ENCODE assay signal across 10 mouse cellular contexts in the genomic region with DNA sequence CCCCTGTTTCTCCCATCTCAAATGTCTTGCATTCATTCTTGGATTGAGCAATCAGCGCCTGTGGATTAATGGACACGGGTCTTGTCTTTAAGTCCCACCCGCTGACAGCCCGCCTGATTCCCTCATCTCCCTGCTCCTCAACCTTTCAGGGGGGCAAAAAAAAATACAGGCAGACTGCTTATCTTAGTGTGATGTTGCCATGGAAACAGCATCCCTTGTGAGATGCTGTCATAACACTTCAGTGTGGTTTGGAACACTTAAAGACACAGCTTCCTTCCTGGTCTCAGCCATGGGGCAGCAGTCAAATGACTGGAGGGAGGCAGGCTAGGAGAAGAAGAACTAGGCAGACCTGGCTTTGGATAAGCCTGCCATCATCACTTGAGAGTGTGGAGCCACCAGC. TPM values are rescaled to one million over a fixed set of nuclear protein-coding genes. Genes with fewer than 3 reads are reported as not detected.
DNase-seq lines count a peak whose midpoint lies in the region; ATAC-seq lines count a peak whose summit lies in the region.
"Had no signal": no experiment of that assay in that cellular context is flagged by ENCODE, and none has a peak within 500 bp of the region (broad histone marks: within the 10 kb centered on the region; RNA-seq: fewer than 3 reads in every experiment).

No protein-coding gene starts in this region.

- H3K9ac ChIP-seq in neural tube, embryonic 11.5 days (ENCODE audit: low read length), result no peak overlapping the region; the same call in 1 of the 2 replicates
- H3K9ac ChIP-seq in forebrain, embryonic 11.5 days (ENCODE audit: low read length), result no peak overlapping the region

- no peaks in the 10 kb centered on the region for H3K36me3 ChIP-seq in neural tube, embryonic 11.5 days (ENCODE audit: control insufficient read depth, insufficient read depth, low read length)
- no peaks in the 10 kb centered on the region for H3K36me3 ChIP-seq in forebrain, embryonic 11.5 days (ENCODE audit: control insufficient read depth, insufficient read depth, low read length)
- H3K36me3 ChIP-seq in limb, embryonic 10.5 days, result no peaks in the 10 kb centered on the region

- no peaks in the 10 kb centered on the region for H3K27me3 ChIP-seq in neural tube, embryonic 11.5 days (ENCODE audit: control insufficient read depth, insufficient read depth, low read length)
- H3K27me3 ChIP-seq in forebrain, embryonic 11.5 days (ENCODE audit: control insufficient read depth, insufficient read depth, low read length), result no peaks in the 10 kb centered on the region
- no peaks in the 10 kb centered on the region for H3K27me3 ChIP-seq in limb, embryonic 10.5 days (ENCODE audit: low read depth, poor library complexity, severe bottlenecking)

- no peak overlapping the region for H3K4me2 ChIP-seq in neural tube, embryonic 11.5 days (ENCODE audit: low read depth)
- H3K4me2 ChIP-seq in forebrain, embryonic 11.5 days (ENCODE audit: low read depth, low read length, severe bottlenecking), result no peak overlapping the region

- WGBS in neural tube, embryonic 11.5 days, result 46% methylated on average over 4 of the region's 4 CpGs
- WGBS in forebrain, embryonic 11.5 days, result 18% methylated on average over 4 of the region's 4 CpGs
- WGBS in limb, embryonic 10.5 days, result 79% methylated on average over 4 of the region's 4 CpGs

- DNase-seq in neural tube, embryonic 11.5 days (ENCODE audit: low spot score), result no peak
- DNase-seq in neural tube, embryonic 10.5 days (ENCODE audit: extremely low spot score, low spot score), result no peak
- DNase-seq in forebrain, embryonic 11.5 days (ENCODE audit: low spot score), result no peak
- no peak for DNase-seq in limb, embryonic 10.5 days (ENCODE audit: low spot score)
- DNase-seq in telencephalon, adult 2 months (ENCODE audit: low read depth, low spot score), result peak; percentile 40
- DNase-seq in yolk sac, embryonic 10.5 days (ENCODE audit: low spot score), result no peak
- no peak for DNase-seq in lung, adult 18-20 months
- DNase-seq: kidney, adult 8-10 months; thymus, postnatal 36 days had no signal

- peak overlapping the region; percentile 79; the same call in 1 of the 2 replicates for H3K27ac ChIP-seq in neural tube, embryonic 11.5 days (ENCODE audit: low read depth, low read length)
- H3K27ac ChIP-seq in forebrain, embryonic 11.5 days (ENCODE audit: low read depth, low read length), result peak overlapping the region; percentile 63
- peak overlapping the region; percentile 14; the same call in 1 of the 2 replicates for H3K27ac ChIP-seq in limb, embryonic 10.5 days

- no peak overlapping the region for H3K4me3 ChIP-seq in neural tube, embryonic 11.5 days (ENCODE audit: low read depth, low read length)
- H3K4me3 ChIP-seq in forebrain, embryonic 11.5 days (ENCODE audit: low read depth, low read length), result no peak overlapping the region
- H3K4me3 ChIP-seq in limb, embryonic 10.5 days, result no peak overlapping the region
- H3K4me3 ChIP-seq: megakaryocyte, embryonic 14.5 days had no signal

- no peaks in the 10 kb centered on the region for H3K9me3 ChIP-seq in neural tube, embryonic 11.5 days (ENCODE audit: control insufficient read depth, low read length)
- no peaks in the 10 kb centered on the region for H3K9me3 ChIP-seq in forebrain, embryonic 11.5 days (ENCODE audit: control insufficient read depth, low read length)
- H3K9me3 ChIP-seq in limb, embryonic 10.5 days (replicated peaks), result no peaks in the 10 kb centered on the region

- ATAC-seq in neural tube, embryonic 11.5 days (ENCODE audit: insufficient read depth, low FRiP score, low TSS enrichment), result no peak
- 0 out of 2 replicates have a peak, but pooled peaks have one; percentile 8 for ATAC-seq in forebrain, embryonic 11.5 days (replicated peaks; ENCODE audit: low FRiP score)

- peaks cover 85% of the 10 kb centered on the region for H3K4me1 ChIP-seq in neural tube, embryonic 11.5 days (ENCODE audit: control insufficient read depth, insufficient read depth, low read length)
- peaks cover 72% of the 10 kb centered on the region for H3K4me1 ChIP-seq in forebrain, embryonic 11.5 days (replicated peaks; ENCODE audit: control insufficient read depth, insufficient read depth, low read length)
- H3K4me1 ChIP-seq in limb, embryonic 10.5 days, result peaks cover 81% of the 10 kb centered on the region

RNA-seq across cellular contexts. Expression of a gene that starts 47.0 kb away (rescaled TPM):
- polyA plus RNA-seq in neural tube, embryonic 11.5 days (2014; fragmentation: Nextera tagmentation; extraction: Ambion mirVana), result 71.9 and 72.3 TPM in 2 replicates
- polyA plus RNA-seq in forebrain, embryonic 11.5 days (2014; fragmentation: Nextera tagmentation; extraction: Ambion mirVana), result 54.1 and 56.4 TPM in 2 replicates
- polyA plus RNA-seq in limb, embryonic 10.5 days (2016; fragmentation: Nextera tagmentation; extraction: Ambion mirVana), result 9.9 and 13.4 TPM in 2 replicates

Comparison
In these comparisons a context has a peak if more than half of its experiments do, and no peak if none do; other contexts are left out.
1. H3K27ac ChIP-seq: peak in every context shown above with its lines; median percentile 79 in neural tube, embryonic 11.5 days; 63 in forebrain, embryonic 11.5 days; 14 in limb, embryonic 10.5 days.